Mouse (Mus musculus) spleen, adult 2 months (tissue): ENCODE measurements around the gene Adamtsl3.

Source experiments
- CTCF ChIP-seq: fragments of 200-500 bp; IDR thresholded peaks from 2 replicates; pipeline ENCODE4 v1.5.1; 2011; ENCODE audit warnings: mild to moderate bottlenecking, inconsistent platforms; ENCODE audit not compliant: insufficient read depth, insufficient read length, insufficient replicate concordance; ENCODE audit errors: extremely low read depth
- POLR2A ChIP-seq: fragments of 200-500 bp; IDR thresholded peaks from 2 replicates; pipeline ENCODE4 v1.6.1; 2011; ENCODE audit warnings: low read depth, low read length, inconsistent platforms

GRCm38 (mm10) chr7:82484834-82485233 lies 149.3 kb downstream of the Adamtsl3 start:
- TF ChIP-seq CTCF (no peak), POLR2A (no peak)
